Mouse (Mus musculus) stomach, embryonic 14.5 days (tissue): Measurements from ENCODE around the gene Usp28. TPM values are rescaled to one million over a fixed set of nuclear protein-coding genes. Genes with fewer than 3 reads are reported as not detected.

Experiments used
- ATAC-seq: fragments of 200-750 bp; cut with Nextera tagmentation; 2 replicates; pipeline ENCODE4 v1.8.0; 2017; ENCODE audit warnings: low read depth, moderate TSS enrichment; ENCODE audit not compliant: insufficient number of reproducible peaks, insufficient read depth, low FRiP score
- H3K27ac ChIP-seq: fragments of 300-500 bp; sonication (generic); 2 replicates; pipeline ENCODE4 v1.5.1; 2014; ENCODE audit warnings: mild to moderate bottlenecking, low read length, moderate library complexity, mixed read lengths
- H3K27me3 ChIP-seq: fragments of 300-500 bp; sonication (generic); 2 replicates; pipeline ENCODE4 v1.6.1; 2014; ENCODE audit warnings: low read length, control low read depth, mixed read lengths; ENCODE audit not compliant: control insufficient read depth, insufficient read depth
- H3K36me3 ChIP-seq: fragments of 300-500 bp; sonication (generic); 2 replicates; pipeline ENCODE4 v1.6.1; 2014; ENCODE audit warnings: mild to moderate bottlenecking, control low read depth, low read length, moderate library complexity, mixed read lengths; ENCODE audit not compliant: control insufficient read depth, insufficient read depth
- H3K4me1 ChIP-seq: fragments of 300-500 bp; sonication (generic); 2 replicates; pipeline ENCODE4 v1.6.1; 2014; ENCODE audit warnings: low read length, control low read depth, mixed read lengths; ENCODE audit not compliant: control insufficient read depth, insufficient read depth
- H3K4me2 ChIP-seq: fragments of 300-500 bp; sonication (generic); replicated peaks from 2 replicates; pipeline ENCODE4 v1.6.1; 2014; ENCODE audit warnings: low read depth, low read length, control low read depth
- H3K4me3 ChIP-seq: fragments of 300-500 bp; sonication (generic); 2 replicates; pipeline ENCODE4 v1.5.1; 2014; ENCODE audit warnings: low read depth, low read length, control low read depth
- H3K9ac ChIP-seq: fragments of 300-500 bp; sonication (generic); replicated peaks from 2 replicates; pipeline ENCODE4 v1.6.1; 2014; ENCODE audit warnings: low read depth, mild to moderate bottlenecking, control low read depth, low read length, moderate library complexity, mixed read lengths
- H3K9me3 ChIP-seq: fragments of 300-500 bp; sonication (generic); 2 replicates; pipeline ENCODE4 v1.6.1; 2016; ENCODE audit warnings: low read depth, low read length, control low read depth; ENCODE audit not compliant: control insufficient read depth
- WGBS: fragments of 180-500 bp; shearing (Covaris S2); extraction: QIAGEN DNeasy Blood & Tissue Kit; methylation state at CpG from one replicate; pipeline ENCODE4 v1.1.7; 2014; 5-methylcytosine and 5-hydroxymethylcytosine counted together
- polyA plus RNA-seq: library from polyadenylated mRNA; unstranded; fragments of >200 nt; fragmentation: Nextera tagmentation; extraction: Ambion mirVana; gene quantifications from 2 replicates; pipeline ENCODE4 v1.2.1, GENCODE M21; 2014

The Usp28 gene
- polyA plus RNA-seq, 1 experiment from 2014 or later: 37.3 TPM

GRCm38 (mm10) chr9:48991671-48992070 is 6.5 kb downstream of the Usp28 start:
- ATAC-seq: no peak
- Histone ChIP-seq H3K9ac (no peak overlapping the region), H3K4me2 (no peak overlapping the region), H3K9me3 (no peaks in the 10 kb centered on the region), H3K4me1 (peaks cover 13% of the 10 kb centered on the region; the same call in 1 of the 2 replicates), H3K27ac (no peak overlapping the region), H3K36me3 (peaks cover 6% of the 10 kb centered on the region), H3K4me3 (no peak overlapping the region), H3K27me3 (no peaks in the 10 kb centered on the region)
- 81% methylated on average over 5 of the region's 5 CpGs for WGBS

- Histone ChIP-seq H3K27ac (no peak overlapping the region), H3K9ac (no peak overlapping the region), H3K4me1 (no peaks in the 10 kb centered on the region), H3K4me3 (no peak overlapping the region), H3K27me3 (no peaks in the 10 kb centered on the region), H3K9me3 (no peaks in the 10 kb centered on the region), H3K4me2 (no peak overlapping the region), H3K36me3 (peaks cover 6% of the 10 kb centered on the region)
- ATAC-seq: no peak
- 88% methylated on average over 7 of the region's 7 CpGs for WGBS
Measured at GRCm38 (mm10) chr9:48994779-48995178, 9.6 kb downstream of the Usp28 start.

DNA sequence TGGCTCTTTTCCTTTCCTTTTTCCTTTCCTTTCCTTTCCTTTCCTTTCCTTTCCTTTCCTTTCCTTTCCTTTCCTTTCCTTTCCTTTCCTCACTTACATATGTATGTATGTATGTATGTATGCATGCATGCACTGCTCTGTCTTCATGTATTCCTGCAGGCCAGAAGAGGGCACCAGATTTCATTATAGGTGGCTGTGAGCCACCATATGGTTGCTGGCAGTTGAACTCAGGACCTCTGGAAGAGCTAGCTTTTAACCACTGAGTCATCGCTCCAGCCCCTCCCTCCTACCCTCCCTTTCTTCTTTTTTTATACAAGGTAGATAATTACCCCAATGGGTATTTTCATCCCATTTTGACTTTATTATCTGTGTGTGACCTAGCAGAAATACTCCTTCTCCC is 10.6 kb downstream of the Usp28 start:
- no peak for ATAC-seq
- peaks cover 10% of the 10 kb centered on the region for H3K36me3 ChIP-seq
- H3K27me3 ChIP-seq: no peaks in the 10 kb centered on the region
- no peak overlapping the region for H3K9ac ChIP-seq
- no peak overlapping the region for H3K4me3 ChIP-seq
- H3K27ac ChIP-seq: no peak overlapping the region
- no peaks in the 10 kb centered on the region for H3K4me1 ChIP-seq
- no peaks in the 10 kb centered on the region for H3K9me3 ChIP-seq
- H3K4me2 ChIP-seq: no peak overlapping the region
- WGBS: 83% methylated on average over 1 of the region's 1 CpGs

- H3K4me3 ChIP-seq: no peak overlapping the region
Measured at GRCm38 (mm10) chr9:48999256-48999655, 14.1 kb downstream of the Usp28 start.

GRCm38 (mm10) chr9:49015824-49016223 is 30.6 kb downstream of the Usp28 start:
- Histone ChIP-seq H3K27ac (no peak overlapping the region), H3K4me1 (no peaks in the 10 kb centered on the region), H3K9ac (no peak overlapping the region), H3K4me3 (no peak overlapping the region), H3K36me3 (peaks cover 40% of the 10 kb centered on the region), H3K27me3 (no peaks in the 10 kb centered on the region), H3K9me3 (no peaks in the 10 kb centered on the region), H3K4me2 (no peak overlapping the region)
- 79% methylated on average over 7 of the region's 7 CpGs for WGBS
- no peak for ATAC-seq

More at GRCm38 (mm10) chr9:48999256-48999655, 14.1 kb downstream of the Usp28 start:
- H3K36me3 ChIP-seq: peaks cover 18% of the 10 kb centered on the region
- H3K4me2 ChIP-seq: no peak overlapping the region
- H3K4me1 ChIP-seq: no peaks in the 10 kb centered on the region
- H3K27ac ChIP-seq: no peak overlapping the region
- no peak for ATAC-seq
- no peaks in the 10 kb centered on the region for H3K9me3 ChIP-seq
- no peaks in the 10 kb centered on the region for H3K27me3 ChIP-seq
- no peak overlapping the region for H3K9ac ChIP-seq
- 89% methylated on average over 6 of the region's 6 CpGs for whole genome bisulfite sequencing

DNA sequence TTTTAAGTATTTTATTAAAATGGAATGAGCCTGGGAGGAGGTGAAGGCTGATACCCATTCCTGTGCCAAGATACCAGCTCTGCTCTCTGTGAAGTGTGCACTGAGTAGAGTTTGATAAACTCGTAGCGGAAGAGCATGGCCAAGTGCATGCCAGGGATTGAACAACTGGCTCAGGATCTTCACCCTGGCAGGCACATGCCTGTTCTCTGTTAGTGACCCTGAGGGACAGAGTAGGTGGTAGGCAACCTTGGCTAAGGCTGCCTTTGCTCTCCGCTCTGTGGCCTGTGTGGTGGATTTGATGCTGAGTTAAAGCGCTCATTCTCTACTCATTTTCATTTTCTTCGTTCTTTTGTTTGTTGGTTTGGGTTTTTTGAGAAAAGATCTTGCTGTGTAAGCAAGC is 36.1 kb downstream of the Usp28 start:
- WGBS: 92% methylated on average over 5 of the region's 5 CpGs
- no peak overlapping the region for H3K4me3 ChIP-seq
- no peaks in the 10 kb centered on the region for H3K27me3 ChIP-seq
- no peak overlapping the region for H3K27ac ChIP-seq
- H3K9me3 ChIP-seq: no peaks in the 10 kb centered on the region
- ATAC-seq: no peak
- H3K9ac ChIP-seq: no peak overlapping the region
- peaks cover 16% of the 10 kb centered on the region for H3K36me3 ChIP-seq
- H3K4me1 ChIP-seq: no peaks in the 10 kb centered on the region
- H3K4me2 ChIP-seq: no peak overlapping the region

DNA sequence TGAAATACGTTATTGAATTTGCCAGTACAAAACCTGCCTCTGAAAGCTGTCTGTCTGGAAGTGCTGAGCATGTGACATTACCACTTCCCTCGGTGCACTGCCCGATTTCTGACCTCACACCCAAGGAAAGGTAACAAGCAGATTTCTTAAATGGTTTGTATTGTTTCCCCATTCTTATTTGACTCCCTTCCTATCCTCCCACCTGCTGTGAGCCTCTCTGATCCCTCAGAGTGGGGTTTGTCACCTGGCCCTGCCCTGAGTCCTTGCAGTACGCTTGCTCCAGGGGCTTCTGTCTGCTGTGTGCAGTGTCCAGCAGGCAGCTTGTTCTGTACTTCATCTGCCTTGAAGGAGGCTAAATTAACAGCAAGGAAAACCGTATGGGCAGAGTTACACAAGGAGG is 38.8 kb downstream of the Usp28 start:
- ATAC-seq: no peak
- no peaks in the 10 kb centered on the region for H3K4me1 ChIP-seq
- peaks cover 15% of the 10 kb centered on the region for H3K36me3 ChIP-seq
- no peak overlapping the region for H3K4me2 ChIP-seq
- H3K9me3 ChIP-seq: no peaks in the 10 kb centered on the region
- H3K27ac ChIP-seq: no peak overlapping the region
- 86% methylated on average over 5 of the region's 5 CpGs for whole genome bisulfite sequencing
- H3K9ac ChIP-seq: no peak overlapping the region
- no peak overlapping the region for H3K4me3 ChIP-seq
- H3K27me3 ChIP-seq: no peaks in the 10 kb centered on the region

DNA sequence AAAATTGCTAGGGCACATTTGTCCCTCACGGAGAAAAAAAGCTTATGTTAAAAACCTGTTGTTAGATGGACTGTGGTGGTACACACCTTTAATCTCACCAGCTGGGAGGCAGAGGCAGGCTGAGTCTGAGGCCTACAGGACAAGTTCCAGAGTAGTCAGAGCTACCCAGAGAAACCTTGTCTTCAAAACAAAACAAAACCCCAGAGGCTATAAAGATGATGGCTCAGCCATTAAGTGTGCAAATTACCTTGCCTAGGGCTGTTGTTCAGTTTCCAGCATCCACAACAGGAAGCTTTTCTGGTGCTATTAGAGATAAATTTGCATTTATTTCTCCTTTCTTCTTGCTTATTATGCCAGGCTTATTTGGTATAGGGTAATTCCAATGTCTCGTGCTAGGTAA is 39.4 kb downstream of the Usp28 start:
- 94% methylated on average over 2 of the region's 2 CpGs for WGBS
- no peak overlapping the region for H3K4me2 ChIP-seq

DNA sequence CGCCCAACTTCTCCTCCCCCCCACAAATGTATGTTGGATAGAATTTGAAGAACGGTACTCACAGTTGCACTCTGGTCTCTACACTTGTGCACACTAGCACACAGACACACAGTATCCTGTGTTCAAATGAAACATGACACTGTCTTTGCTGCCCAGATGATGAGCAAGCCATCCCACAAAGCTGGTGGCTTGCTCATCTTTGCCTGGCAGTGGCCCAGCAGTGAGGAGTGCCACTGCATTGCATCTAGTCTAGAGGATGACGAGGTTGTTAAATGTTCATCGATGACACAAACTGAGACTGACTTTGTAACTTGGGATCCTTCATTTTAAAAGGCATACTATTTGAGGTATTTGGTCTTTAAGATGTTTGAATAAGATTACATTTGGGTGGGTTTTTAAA is 49.6 kb downstream of the Usp28 start:
- Histone ChIP-seq H3K36me3 (peaks cover 50% of the 10 kb centered on the region), H3K27ac (no peak overlapping the region), H3K9ac (no peak overlapping the region), H3K9me3 (no peaks in the 10 kb centered on the region), H3K4me2 (no peak overlapping the region), H3K27me3 (no peaks in the 10 kb centered on the region), H3K4me1 (no peaks in the 10 kb centered on the region), H3K4me3 (no peak overlapping the region)
- WGBS: 95% methylated on average over 4 of the region's 4 CpGs
- ATAC-seq: no peak

More for the DNA sequence above, 39.4 kb downstream of the Usp28 start:
- Histone ChIP-seq H3K4me1 (no peaks in the 10 kb centered on the region), H3K4me3 (no peak overlapping the region), H3K27me3 (no peaks in the 10 kb centered on the region), H3K9ac (no peak overlapping the region), H3K9me3 (no peaks in the 10 kb centered on the region), H3K36me3 (peaks cover 16% of the 10 kb centered on the region), H3K27ac (no peak overlapping the region)
- ATAC-seq: no peak
